Mouse (Mus musculus): ENCODE results near the gene Wdr41.

Gene Wdr41

DNA sequence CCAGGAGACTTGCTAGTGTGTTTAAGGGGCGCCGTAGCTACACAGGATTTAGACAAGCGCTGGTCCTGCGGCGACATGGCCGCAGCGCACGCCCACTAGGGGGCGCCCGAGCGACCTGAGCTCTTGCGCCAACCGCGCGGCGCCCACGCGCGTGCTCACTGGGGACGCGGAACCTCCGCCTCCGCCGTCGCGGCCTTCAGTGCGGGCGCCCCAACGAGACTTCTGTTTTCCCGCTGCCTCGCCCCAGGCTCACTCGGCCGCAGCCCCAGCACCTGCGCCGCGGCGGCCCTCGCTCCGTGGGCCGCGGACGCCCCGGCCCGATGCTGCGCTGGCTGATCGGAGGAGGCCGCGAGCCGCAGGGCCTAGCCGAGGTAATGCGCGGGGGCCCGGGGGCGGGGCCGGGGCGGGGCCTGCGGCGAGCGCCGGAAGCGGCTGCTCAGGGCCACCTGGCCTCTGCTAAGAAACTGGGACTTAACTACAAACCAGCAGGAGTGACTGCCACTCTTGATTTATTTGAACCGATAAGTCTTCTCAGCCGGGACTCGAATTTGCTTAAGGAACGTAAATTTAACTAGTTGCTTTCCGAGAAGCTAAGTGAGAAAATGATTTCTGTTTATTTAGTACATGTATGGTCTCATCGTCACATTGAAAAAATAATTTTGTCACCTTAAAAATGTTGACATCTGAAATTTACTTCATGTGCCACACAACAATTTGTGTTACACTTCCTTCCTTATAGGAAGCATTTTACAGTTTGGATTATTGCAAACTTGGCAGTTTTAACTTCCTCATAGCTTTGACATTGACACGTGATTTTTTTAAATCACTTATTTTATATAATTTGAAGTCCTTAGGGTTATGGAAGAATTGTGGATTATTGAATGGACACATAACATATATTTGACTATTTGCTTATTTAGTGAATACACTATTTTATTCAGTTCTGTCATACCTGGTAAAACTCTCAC is at the start of gene Wdr41:
Gene Wdr41 (plus strand): TSS at position 126 of the 968 bp plus-strand sequence.
- peak; percentile 80 for DNase-seq (ENCODE audit: low spot score)

DNA sequence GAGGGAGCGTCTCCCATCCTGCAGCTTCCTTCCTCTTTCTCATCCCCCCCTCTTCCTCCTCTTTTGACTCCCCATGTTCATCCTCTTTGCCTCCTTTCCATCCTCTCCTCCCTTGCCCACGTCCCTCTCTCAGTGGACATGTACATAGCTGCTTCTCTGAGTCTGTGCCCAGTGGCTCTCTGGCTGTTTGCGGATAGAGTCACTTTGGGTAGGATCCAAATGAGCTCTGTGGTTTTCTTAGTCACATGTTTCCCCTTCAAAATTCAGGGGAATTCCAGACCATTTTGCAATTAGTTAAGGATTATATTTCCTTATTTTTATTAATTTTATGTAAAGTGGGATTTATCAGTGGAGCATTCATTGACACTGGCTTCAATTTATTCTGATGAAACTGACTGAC is 48.1 kb upstream of the Wdr41 start:
- no peak for DNase-seq (ENCODE audit: low spot score)

DNA sequence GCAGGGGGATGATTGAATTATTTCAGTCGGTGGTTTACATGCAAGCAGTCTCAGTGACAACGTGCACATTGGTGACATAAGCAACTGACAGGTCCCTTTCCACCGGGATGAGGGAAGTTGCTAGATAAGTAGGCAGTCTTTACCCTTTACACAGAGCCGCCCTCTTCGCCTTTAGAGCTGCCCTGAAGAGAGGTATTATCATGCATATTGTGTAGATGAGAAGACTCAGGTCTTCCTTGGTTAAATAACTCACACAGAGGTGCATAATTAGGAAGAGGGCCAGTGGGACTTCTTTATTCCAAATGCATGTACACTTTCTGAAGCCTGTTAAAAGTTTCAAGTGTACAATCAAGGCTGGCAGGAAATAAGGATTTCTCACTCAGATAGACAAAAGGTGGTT is 37.7 kb upstream of the Wdr41 start:
- no peak for DNase-seq (ENCODE audit: low spot score)

DNA sequence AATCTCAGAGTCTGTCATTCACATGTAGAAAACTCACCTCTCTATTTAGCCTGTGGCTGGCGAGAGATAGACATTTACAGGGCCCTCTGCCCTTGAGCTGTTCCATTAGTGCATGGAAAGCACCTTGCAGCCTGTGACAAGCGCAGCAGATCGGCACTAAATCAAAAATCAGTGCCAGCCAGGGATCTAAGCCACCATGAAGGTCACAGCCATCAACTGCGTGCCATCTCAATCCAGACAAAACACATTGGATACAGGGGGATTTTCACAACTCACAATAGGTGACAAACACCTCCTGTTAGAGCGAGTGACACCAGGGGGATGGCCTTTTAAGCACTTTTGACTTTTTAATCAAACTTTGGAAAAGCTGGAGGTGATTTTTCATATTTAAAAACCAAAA is 36.0 kb upstream of the Wdr41 start:
- no peak for DNase-seq (ENCODE audit: low spot score)

DNA sequence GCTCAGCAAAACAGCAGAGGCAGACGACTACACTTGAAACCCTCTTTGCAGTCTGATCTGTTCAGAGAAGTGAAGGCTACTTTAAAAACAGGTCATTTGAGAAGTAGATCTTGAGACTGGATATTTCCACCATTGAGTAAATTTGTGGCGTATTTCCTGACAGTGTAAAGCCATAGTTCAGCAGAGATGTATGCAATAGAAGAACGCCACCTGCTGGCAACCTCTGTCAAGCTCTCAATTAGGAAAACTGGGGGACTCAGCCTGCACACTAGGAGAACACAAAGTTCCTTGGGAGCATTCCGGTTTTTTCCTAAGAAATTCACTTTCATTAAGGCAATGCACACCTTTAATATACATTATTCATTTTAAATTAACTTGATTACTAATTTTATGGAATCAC is 34.9 kb upstream of the Wdr41 start:
- peak; percentile 21 for DNase-seq (ENCODE audit: low spot score)

DNA sequence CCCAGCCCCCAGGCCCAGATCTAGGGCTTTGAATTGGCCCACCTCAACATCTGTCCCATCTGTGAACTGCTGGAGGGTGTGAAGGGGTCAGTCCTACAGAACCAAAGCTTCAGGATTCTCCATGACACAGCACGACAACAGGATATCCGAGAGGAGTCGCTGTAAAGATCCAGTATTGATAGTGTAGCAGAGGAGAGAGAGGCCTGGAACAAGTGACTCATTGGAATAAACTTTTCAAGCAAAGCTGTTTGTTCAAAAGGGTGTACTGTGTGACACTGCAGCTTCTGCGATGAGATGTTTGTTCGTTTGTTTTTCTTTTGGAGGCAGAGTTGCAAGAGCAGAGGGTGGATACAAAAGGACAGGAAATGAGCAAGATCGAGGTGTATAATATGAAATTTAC is 20.2 kb upstream of the Wdr41 start:
- no peak for DNase-seq (ENCODE audit: low spot score)

DNA sequence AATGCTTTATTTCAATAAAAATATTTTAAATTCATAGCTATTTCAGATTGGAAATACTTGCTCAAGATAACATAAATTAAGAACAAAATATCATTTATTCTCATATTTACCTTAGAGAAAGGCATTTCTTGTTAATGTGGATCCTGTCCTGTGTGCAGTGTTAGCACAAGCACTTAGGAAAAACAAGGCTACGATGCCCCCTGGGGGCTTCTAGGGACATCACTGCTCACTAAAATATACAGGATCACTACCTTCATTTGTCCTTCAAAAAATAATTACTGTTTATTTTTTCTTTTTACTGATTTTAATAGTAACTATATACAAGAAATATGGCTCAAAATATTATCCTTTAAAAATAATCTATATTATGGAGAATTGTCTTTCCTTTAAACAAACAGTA is 18.2 kb upstream of the Wdr41 start:
- DNase-seq (ENCODE audit: low spot score), result no peak

DNA sequence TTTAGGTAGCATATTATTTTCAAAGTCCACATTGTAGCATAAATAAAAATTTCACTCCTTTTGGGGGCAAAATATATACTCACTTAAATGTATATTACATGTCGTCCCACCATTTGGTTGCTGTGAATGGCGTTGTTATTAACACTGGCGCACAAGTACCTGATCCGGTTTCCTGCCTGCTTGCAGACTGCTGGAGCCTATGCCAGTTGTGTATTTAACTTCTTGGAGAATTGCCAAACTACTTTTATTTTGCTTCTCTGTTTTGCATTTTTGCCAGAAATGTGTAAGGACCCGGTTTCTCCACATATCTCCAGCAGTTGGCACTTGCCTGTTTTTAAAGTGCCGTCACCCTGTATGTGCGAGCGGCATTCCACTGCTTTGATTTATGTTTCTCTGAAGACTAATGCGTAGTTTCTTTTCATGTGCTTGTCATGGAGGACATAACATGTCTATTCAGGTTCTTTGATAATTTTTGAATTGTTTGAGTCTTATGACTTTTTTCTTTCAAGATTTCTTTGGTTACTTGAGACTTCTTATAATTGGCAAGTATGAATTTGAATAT is 6.1 kb upstream of the Wdr41 start:
- no peak for DNase-seq (ENCODE audit: low spot score)

DNA sequence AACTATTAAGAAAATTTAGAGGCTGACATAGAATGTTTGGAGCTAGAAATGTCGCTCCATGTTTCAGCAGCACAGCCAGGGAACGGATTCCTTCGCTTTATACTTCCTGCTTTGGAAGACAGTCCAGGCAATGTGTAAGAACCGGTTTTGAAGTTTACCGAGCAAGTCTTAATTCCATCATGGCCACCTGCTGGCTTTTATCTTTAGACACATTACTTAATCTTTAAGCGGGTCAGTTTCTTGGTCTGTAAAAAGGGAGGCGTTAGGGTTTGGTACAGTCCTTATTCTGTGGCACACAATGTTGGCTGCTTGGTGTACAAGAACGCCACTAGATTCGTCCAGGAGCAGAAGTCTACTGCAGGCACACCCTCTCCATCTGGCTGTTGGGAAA is 321 bp upstream of the Wdr41 start:
- DNase-seq (ENCODE audit: low spot score), result no peak

DNA sequence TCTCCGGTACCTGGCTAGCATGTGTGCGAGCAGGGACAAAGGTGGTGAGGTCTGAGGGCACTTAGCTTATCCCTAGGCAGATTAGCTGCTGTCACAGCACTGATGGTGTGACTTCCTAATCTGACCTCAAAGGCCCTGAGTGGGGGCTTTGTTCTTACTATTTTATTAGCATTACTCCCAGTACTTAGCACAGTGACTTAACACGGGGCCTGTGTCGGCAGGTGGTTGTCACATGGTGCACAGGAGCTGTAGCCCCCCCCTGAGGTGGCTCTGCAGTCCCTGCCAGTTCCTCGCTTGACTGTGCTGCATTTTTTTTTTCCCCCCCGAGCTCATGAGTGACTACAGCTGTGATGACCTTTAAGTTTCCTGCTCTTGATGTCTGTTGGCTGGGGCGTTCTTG is 2.9 kb downstream of the Wdr41 start:
- DNase-seq (ENCODE audit: low spot score), result no peak

DNA sequence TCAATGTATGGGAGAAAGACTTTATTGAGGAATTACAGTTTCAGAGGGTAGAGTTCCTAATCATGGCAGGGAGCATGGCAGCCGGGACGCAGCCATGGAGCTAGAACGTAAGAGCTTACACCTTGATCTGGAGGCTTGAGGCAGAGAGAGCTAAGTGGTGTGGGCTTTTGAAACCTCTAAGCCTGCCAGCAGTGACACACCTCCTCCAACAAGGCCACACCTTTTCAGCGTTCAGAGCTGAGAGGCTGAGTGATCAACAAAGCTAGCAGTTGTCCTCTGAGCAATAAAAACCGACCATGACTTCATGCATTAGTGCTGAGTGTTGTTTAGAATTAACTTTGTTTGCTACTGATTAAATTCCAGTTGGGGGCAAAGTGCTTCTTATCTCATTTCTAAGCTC is 14.4 kb downstream of the Wdr41 start:
- DNase-seq (ENCODE audit: low spot score), result no peak

DNA sequence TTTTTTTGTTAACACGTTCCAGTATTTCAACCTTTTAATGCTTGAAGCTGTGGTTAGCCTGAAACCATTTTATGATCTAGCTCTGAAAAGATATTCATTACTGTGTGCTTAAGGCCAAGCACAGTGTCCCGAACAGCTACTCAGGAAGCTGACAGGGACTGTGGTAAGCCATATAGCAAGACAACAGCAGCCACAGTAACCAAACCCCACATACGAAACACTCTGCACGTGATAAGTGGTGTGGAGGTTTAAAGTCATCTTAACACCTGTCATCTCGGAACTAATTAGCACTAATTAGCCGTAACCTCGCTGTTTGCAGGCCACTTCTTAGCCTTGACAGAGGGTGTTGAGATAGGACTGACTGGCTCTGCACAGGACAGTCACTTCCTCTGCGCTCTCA is 31.1 kb downstream of the Wdr41 start:
- DNase-seq (ENCODE audit: low spot score), result no peak

DNA sequence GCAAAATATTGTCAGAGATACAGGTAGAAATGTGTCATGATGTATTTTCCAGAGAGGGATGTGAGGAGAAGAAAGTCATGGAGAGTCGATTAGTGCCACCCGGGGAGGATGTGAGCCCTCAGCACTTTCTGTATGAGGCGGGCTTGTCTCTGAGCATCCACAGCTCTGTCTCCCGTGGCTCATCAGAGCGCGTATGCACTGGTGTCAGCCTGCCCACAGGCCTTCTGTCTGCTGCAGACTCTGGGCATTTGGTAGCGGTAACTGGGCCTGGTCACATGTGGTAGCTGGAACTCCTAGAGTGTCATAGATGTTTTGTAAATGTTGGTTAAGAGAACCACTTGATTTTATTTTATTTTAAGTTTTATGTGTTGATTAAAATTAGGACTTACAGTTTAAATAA is 33.1 kb downstream of the Wdr41 start:
- DNase-seq (ENCODE audit: low spot score), result no peak

DNA sequence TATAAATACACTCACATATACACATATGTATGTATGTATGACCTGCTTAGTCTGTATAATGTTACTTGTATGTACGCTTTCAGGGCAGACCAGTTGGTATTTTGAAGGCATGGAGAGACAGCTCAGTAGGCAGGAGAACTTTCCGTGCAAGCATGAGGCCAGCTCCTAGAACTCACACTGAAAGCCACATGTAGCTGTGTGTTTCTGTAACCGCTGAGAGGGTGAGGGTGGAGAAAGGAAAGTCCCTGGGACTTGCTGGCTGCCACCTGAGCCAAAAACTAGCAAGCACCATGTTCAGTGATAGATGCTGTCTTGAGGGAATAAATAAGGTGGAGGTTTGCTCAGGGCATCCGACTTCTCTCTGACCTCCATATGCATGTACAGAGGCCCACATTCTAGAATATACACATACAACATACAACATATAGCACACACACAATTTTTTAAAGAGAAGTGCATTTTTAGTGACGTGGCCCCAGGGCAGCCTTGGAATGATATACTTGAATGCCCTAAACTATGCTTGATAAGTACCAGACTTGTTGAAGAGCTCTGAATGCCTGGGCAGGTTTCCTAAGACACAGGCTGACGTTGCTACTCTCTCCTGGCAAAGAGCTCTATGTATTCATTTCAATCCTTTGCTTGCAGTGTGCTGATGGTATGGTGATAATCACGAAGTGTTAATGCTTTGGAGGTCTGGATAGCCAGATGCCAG is 35.6 kb downstream of the Wdr41 start:
- DNase-seq (ENCODE audit: low spot score), result no peak

DNA sequence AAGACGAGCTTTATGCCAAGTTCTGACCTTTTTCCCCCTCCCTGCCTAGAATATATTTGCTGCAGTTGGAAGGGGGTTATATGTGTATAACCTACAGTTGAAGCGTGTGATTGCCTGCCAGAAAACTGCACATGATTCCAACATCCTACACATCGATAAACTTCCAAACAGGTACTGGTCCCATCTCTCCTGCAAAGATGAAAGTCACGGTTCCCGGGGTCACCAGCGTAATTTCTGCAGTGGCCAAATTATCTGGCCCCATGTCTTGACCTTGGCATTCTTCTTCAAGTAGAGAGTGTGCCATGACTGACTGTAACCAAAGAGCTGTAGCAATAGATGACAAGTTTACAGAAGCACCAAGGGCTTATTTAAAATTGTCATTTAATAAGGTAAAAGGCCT is 41.1 kb downstream of the Wdr41 start:
- DNase-seq (ENCODE audit: low spot score), result no peak

DNA sequence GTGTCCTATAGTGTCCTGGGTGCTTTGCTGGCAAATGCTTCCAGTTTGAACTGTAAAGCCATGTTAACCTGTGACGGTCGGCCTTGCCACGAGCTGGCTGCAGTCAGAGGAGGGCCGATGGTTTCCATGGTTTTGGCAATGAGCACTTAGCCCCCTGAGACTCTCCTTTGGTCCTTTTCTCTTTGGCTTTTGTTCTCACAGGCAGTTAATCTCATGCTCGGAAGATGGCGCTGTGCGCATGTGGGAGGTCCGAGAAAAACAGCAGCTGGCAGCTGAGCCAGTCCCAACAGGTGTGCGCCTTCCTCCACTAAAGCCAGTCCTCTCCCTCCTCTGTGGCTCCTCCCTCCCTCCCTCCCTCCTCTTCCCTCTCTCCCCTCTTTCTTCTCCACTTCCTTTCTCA is 41.8 kb downstream of the Wdr41 start:
- peak; percentile 49 for DNase-seq (ENCODE audit: low spot score)

DNA sequence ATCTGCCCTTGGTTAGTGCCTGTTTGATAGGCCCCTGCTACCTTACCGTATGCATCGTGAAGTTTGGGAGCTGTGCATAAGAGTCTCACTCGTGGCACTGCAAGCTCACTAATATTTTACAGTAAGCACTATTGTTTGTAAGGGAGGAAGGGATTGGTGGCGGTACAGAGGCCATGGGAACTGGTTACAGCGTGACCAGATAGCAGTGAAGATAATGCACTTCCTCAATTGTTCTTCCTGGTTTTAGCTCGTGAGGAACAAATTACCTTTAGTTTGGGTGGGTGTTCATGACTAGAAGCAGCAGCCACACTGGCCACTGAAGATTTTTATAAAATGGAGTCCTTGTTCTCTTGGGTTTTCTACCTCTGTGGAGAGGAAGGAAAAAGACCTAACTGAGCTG is 43.2 kb downstream of the Wdr41 start:
- no peak for DNase-seq (ENCODE audit: low spot score)

DNA sequence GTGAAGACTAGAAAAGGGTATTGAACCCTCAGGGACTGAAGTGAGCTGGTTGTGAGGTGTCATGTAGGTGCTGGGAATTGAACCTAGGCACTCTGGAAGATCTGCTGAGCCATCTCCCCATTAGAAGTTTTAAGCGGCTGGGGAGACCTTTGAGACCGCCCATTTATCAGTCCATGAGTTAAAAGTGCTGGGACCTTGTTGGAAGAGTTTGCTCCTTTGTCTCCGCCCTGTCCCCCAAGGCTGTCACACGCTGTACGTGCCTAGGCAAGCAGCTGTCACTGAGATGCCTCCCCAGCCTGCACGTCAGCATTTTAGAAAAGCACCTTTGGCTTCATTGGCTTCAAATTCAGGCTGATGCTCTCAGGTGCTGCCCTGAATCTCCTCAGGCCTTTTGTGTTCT is 44.1 kb downstream of the Wdr41 start:
- DNase-seq (ENCODE audit: low spot score), result no peak

DNA sequence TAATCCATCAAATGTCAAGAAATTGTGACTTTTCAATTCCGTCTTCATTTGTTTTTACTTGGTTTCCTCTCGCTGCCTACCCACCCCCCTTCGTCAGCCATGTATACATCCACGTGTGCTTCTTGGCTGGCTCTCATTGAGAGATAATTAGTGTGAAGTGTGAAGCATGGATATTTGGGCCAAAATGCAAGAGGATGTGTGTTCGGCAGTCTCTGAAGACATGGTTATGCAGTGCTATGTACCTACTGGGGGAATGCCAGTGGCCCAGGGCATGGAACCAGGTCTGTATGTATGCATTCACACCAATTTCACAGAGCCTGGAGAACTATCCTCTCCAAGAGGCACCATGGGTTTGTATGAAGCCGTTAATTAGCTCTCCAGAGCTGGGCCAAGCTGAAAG is 54.7 kb downstream of the Wdr41 start:
- DNase-seq (ENCODE audit: low spot score), result no peak

DNA sequence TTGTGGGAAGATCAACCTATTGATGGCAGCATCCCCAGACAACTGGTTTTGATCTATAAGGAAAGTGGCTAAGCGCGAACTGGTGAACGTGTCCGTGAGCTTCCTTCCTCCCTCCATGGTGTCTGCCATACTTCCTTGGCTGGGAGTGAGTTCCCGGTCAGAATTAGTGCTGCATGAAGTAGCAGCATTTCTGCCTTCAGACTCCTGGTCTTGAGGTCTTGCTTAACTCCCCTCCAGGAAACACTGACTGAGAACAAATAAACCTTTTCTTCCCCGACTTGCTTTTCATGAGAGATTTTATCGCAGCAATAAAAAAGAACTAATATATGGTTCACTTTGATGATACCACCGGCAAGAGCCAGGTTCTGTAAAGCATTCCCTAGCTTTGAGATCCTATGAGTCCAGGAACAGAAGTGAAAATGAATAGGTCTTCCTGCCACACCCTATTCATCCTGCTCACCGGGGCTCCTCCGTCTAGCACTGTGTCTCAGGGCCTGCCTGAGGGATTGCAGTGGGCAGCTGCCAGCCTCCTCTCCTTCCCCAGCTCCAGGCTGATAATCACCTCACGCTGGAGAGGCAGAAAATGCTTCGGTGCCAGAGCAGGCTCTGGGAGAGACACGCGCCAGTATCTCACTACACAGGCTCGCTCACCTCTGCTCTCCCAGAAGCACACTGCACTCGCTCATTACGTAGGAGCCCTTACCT is 56.1 kb downstream of the Wdr41 start:
- no peak for DNase-seq (ENCODE audit: low spot score)

DNA sequence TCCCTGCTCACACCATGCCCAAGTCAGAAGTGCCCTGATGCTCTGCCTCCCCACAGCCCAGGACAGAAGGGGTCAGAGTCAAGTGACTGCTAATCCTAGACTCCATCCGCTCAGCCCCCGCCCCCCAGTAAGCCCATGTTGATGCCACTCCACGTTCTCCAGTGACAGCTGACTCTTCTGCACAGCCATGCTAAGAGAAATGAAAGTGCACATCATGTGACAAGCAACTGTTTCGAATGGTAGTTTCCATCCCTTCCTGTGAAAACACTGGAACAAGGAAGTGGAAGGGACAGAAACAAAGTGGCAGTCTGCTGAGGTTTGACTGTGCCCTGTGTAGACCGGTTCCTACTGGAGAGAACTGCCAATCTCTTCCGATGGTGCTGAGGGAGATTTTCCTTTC is 56.8 kb downstream of the Wdr41 start:
- DNase-seq (ENCODE audit: low spot score), result no peak

DNA sequence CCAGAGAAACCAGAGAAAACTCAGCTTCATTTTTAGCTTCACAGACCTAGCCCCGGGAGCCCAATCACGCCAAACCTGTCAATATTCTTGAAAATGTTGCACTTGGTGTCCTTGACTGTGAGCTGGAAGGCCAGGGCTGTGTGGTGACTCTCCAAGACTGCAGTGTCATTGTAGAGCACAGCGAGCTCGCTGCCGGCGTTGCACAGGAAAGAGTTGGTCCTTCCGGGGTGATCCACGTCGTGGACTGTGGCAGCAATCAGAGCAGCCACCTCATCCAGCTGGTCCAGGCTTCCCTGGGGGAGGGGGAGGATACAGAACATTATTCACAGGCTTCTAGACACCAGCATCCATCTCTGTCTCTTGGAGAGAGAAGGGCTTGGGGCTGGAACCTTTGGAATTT is 58.0 kb downstream of the Wdr41 start:
- no peak for DNase-seq (ENCODE audit: low spot score)

DNA sequence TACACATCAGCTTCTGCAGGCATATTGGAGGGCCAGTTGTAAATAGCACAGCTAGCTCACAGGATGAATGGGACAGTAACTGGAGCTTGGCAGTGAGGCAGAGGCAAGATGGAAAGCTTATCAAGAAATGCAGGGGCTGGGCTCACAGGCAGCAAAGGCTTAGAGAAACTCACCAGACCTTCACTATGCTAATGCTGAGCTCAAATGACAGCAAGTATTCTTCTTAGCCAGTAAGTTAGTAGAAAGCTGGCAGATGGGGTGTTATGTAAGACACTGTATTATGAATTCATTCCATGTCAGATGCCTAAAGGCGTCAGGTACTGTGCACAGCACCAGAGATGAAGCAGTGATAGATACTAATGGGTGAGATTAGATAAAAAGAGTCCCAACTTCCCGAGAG is 58.6 kb downstream of the Wdr41 start:
- no peak for DNase-seq (ENCODE audit: low spot score)

All from ovary, adult 18-20 months (tissue).